Mouse (Mus musculus) intestine, postnatal 0 days (tissue): ENCODE results near the gene Wipi1. TPM values are rescaled to one million over a fixed set of nuclear protein-coding genes. Genes with fewer than 3 reads are reported as not detected.
A peak's percentile ranks its signal among the peaks of the same experiment; 100 is the strongest.
"Not testable (repeated sequence)": the region's sequence is repeated elsewhere in the genome, so short reads cannot be mapped to it uniquely, and the experiment has no call there.

Experiments
- ATAC-seq: fragments of 200-750 bp; cut with Nextera tagmentation; 2 replicates; pipeline ENCODE4 v1.8.0; 2017; ENCODE audit warnings: mild to moderate bottlenecking, moderate TSS enrichment, moderate library complexity
- H3K27ac ChIP-seq: fragments of 300-500 bp; sonication (generic); 2 replicates; pipeline ENCODE4 v1.5.1; 2014; ENCODE audit warnings: mild to moderate bottlenecking, low read depth, low read length, moderate library complexity
- H3K27me3 ChIP-seq: fragments of 300-500 bp; sonication (generic); replicated peaks from 2 replicates; pipeline ENCODE4 v1.6.1; 2014; ENCODE audit warnings: low read length, mixed read lengths; ENCODE audit not compliant: control insufficient read depth, insufficient read depth
- H3K36me3 ChIP-seq: fragments of 300-500 bp; sonication (generic); 2 replicates; pipeline ENCODE4 v1.6.1; 2014; ENCODE audit warnings: mild to moderate bottlenecking, moderate library complexity; ENCODE audit not compliant: control insufficient read depth, insufficient read depth
- H3K4me1 ChIP-seq: fragments of 300-500 bp; sonication (generic); replicated peaks from 2 replicates; pipeline ENCODE4 v1.6.1; 2014; ENCODE audit warnings: antibody characterized with exemption, low read length, mixed read lengths; ENCODE audit not compliant: control insufficient read depth, insufficient read depth
- H3K4me2 ChIP-seq: fragments of 300-500 bp; sonication (generic); replicated peaks from 2 replicates; pipeline ENCODE4 v1.6.1; 2014; ENCODE audit warnings: low read depth, mild to moderate bottlenecking, moderate library complexity
- H3K4me3 ChIP-seq: fragments of 300-500 bp; sonication (generic); 2 replicates; pipeline ENCODE4 v1.5.1; 2014; ENCODE audit warnings: low read depth, low read length
- H3K9ac ChIP-seq: fragments of 300-500 bp; sonication (generic); 2 replicates; pipeline ENCODE4 v1.6.1; 2014; ENCODE audit warnings: mild to moderate bottlenecking, low read depth, low read length
- H3K9me3 ChIP-seq: fragments of 300-500 bp; sonication (generic); 2 replicates; pipeline ENCODE4 v1.6.1; 2016; ENCODE audit warnings: mixed run types; ENCODE audit not compliant: control insufficient read depth
- CTCF ChIP-seq: sonication (generic); IDR thresholded peaks from 2 replicates; pipeline ENCODE4 v1.5.1; 2016; ENCODE audit warnings: low read depth, mild to moderate bottlenecking, control low read depth, antibody characterized with exemption, moderate library complexity
- WGBS: fragments of 180-500 bp; shearing (Covaris S2); extraction: QIAGEN DNeasy Blood & Tissue Kit; methylation state at CpG from one replicate; pipeline ENCODE4 v1.1.7; 2014; 5-methylcytosine and 5-hydroxymethylcytosine counted together
- polyA plus RNA-seq: library from polyadenylated mRNA; unstranded; fragments of >200 nt; fragmentation: Nextera tagmentation; extraction: Ambion mirVana; gene quantifications from 2 replicates; pipeline ENCODE4 v1.2.1, GENCODE M21; 2015

Gene Wipi1
- polyA plus RNA-seq, 1 experiment from 2014 or later, result 28.2 TPM

DNA sequence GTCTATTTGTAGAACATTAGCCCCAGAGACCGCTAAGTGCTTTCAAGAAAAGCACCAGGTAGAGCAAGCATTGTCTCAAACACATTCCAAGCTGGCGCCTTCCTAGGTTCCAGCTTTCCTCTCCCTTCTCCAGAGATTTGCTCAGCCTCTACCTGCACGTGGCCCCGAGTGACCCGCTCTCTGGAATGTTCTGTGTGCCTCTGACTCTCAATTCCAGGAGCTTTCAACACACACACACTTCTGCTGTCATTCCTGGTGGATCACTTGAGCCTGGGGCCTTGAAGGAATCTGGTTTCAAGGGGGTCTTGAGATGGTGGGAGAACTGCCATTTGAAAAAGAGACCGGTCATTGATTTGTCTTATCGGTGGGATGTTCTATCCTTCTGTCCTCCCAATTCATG, 11.5 kb upstream of the Wipi1 start:
- TF ChIP-seq CTCF, result no peak
- Histone ChIP-seq H3K36me3 (no peaks in the 10 kb centered on the region), H3K4me1 (no peaks in the 10 kb centered on the region), H3K27ac (no peak overlapping the region), H3K4me3 (no peak overlapping the region), H3K9me3 (no peaks in the 10 kb centered on the region), H3K27me3 (no peaks in the 10 kb centered on the region), H3K9ac (no peak overlapping the region), H3K4me2 (no peak overlapping the region)
- WGBS, result 74% methylated on average over 7 of the region's 7 CpGs
- no peak for ATAC-seq

- WGBS, result 23% methylated on average over 15 of the region's 15 CpGs
- Histone ChIP-seq H3K9ac (no peak overlapping the region), H3K36me3 (no peaks in the 10 kb centered on the region), H3K4me2 (peak overlapping the region; percentile 37), H3K4me3 (no peak overlapping the region; the same call in 1 of the 2 replicates), H3K27ac (no peak overlapping the region), H3K27me3 (no peaks in the 10 kb centered on the region), H3K4me1 (no peaks in the 10 kb centered on the region), H3K9me3 (no peaks in the 10 kb centered on the region)
- no peak for TF ChIP-seq CTCF
- ATAC-seq, result no peak
Observed at GRCm38 (mm10) chr11:109622518-109623037, 10.8 kb upstream of the Wipi1 start.

- Histone ChIP-seq H3K9me3 (no peaks in the 10 kb centered on the region), H3K4me3 (no peak overlapping the region), H3K4me1 (0 out of 2 replicates have a peak, but pooled peaks cover 5% of the 10 kb centered on the region), H3K36me3 (no peaks in the 10 kb centered on the region), H3K27ac (no peak overlapping the region), H3K4me2 (no peak overlapping the region), H3K27me3 (no peaks in the 10 kb centered on the region), H3K9ac (no peak overlapping the region)
- no peak for ATAC-seq
- 11% methylated on average over 2 of the region's 2 CpGs for WGBS
- TF ChIP-seq CTCF, result peak; percentile 87
Observed at GRCm38 (mm10) chr11:109621183-109621582, 9.4 kb upstream of the Wipi1 start.

DNA sequence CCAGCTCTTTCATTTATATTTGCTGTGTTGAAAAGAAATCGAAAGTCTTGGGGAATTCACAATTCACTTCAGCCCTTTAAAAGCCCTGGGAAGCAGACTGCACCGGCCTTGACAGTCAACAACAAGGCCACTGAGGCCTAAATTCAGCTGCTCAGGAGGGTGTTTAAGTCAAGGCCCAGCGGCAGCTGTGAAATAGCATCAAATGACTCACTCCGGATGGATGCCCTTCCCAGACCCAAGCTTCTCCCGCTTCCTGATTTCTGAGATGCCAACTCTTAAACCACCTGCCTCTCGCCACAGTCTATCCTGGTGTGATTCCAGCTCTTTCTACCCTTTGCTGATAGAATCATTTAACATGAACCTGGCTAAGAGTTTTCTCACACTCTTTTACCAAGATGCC, 8.6 kb upstream of the Wipi1 start:
- H3K9ac ChIP-seq, result no peak overlapping the region
- 86% methylated on average over 6 of the region's 6 CpGs for WGBS
- no peaks in the 10 kb centered on the region for H3K36me3 ChIP-seq
- no peaks in the 10 kb centered on the region for H3K9me3 ChIP-seq
- H3K4me3 ChIP-seq, result no peak overlapping the region
- ATAC-seq, result no peak
- H3K27ac ChIP-seq, result no peak overlapping the region
- no peak for TF ChIP-seq CTCF
- H3K4me2 ChIP-seq, result no peak overlapping the region
- no peaks in the 10 kb centered on the region for H3K27me3 ChIP-seq
- H3K4me1 ChIP-seq, result 0 out of 2 replicates have a peak, but pooled peaks cover 5% of the 10 kb centered on the region

DNA sequence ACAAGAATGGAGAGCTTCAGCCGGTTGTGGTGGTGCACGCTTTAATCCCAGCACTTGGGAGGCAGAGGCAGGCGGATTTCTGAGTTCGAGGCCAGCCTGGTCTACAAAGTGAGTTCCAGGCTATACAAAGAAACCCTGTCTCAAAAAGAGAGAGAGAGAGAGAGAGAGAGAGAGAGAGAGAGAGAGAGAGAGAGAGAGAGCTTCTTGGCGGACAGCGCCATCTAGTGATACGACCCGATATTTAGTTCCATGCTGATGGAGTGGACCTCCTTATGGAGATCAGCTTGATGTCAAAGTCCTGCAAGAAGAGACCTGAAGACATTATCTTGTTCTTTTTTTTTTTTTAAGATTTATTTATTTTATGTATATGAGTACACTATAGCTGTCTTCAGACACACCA, 7.3 kb upstream of the Wipi1 start:
- not testable (repeated sequence) for H3K9me3 ChIP-seq, H3K36me3 ChIP-seq, H3K27me3 ChIP-seq, H3K4me1 ChIP-seq, H3K4me2 ChIP-seq, H3K9ac ChIP-seq, H3K27ac ChIP-seq, H3K4me3 ChIP-seq
- TF ChIP-seq CTCF, result peak; percentile 81
- WGBS, result 29% methylated on average over 8 of the region's 8 CpGs
- ATAC-seq, result peak; percentile 36

DNA sequence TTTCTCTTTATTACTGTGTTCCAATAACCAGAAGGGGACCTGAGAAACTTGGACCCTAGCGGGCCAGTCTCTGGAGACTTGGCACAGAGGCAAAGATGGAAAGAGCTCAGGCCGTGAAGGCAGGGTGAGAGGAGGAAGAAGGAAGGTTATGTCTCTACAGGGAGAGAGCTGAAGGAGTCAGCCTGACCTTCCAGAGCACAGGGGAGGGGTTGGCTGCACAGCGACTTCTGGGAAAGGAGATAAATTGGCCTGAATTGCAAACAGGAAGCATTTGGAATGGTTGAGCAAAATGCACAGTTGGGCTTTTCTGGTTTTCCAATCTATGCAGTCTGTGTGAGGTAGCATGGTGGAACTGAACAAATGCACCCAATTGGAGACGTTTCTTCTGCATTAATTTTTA, 5.0 kb upstream of the Wipi1 start:
- no peak for ATAC-seq
- H3K9ac ChIP-seq, result no peak overlapping the region
- 37% methylated on average over 4 of the region's 4 CpGs for WGBS
- H3K4me1 ChIP-seq, result 0 out of 2 replicates have a peak, but pooled peaks cover 5% of the 10 kb centered on the region
- H3K36me3 ChIP-seq, result no peaks in the 10 kb centered on the region
- H3K27me3 ChIP-seq, result no peaks in the 10 kb centered on the region
- no peak overlapping the region for H3K4me3 ChIP-seq
- H3K27ac ChIP-seq, result no peak overlapping the region
- H3K4me2 ChIP-seq, result no peak overlapping the region
- no peaks in the 10 kb centered on the region for H3K9me3 ChIP-seq
- TF ChIP-seq CTCF, result no peak

DNA sequence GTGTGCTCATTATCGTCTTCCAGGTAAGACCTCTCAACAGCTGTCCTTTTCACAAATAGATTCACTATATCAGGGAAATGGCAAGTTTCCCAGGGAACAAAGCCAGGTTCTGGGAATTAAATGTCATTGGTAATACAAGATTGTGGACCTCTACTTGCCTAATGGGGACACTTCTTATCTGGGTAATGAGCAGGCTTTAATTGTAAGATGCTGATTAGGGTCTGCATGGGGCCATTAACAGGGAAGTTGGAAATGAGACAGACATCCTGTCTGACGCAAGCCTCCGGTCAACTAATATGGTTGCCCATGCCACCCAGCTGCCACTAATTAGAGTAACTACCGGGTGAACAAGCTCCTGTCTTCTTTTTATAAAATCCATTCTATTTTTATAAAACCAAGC, 4.6 kb upstream of the Wipi1 start:
- no peak overlapping the region for H3K9ac ChIP-seq
- no peaks in the 10 kb centered on the region for H3K36me3 ChIP-seq
- no peak overlapping the region for H3K4me3 ChIP-seq
- 0 out of 2 replicates have a peak, but pooled peaks cover 5% of the 10 kb centered on the region for H3K4me1 ChIP-seq
- ATAC-seq, result no peak
- no peaks in the 10 kb centered on the region for H3K9me3 ChIP-seq
- H3K4me2 ChIP-seq, result no peak overlapping the region
- no peak overlapping the region for H3K27ac ChIP-seq
- no peak for TF ChIP-seq CTCF
- H3K27me3 ChIP-seq, result no peaks in the 10 kb centered on the region
- 66% methylated on average over 4 of the region's 4 CpGs for WGBS
